Mouse (Mus musculus) limb, embryonic 12.5 days (tissue): ENCODE data around the gene Pitpnm3. TPM values are rescaled to one million over a fixed set of nuclear protein-coding genes. Genes with fewer than 3 reads are reported as not detected.

Experiments
- ATAC-seq: fragments of 200-750 bp; cut with Nextera tagmentation; 2 replicates; pipeline ENCODE4 v1.8.0; 2017; ENCODE audit warnings: low read depth, moderate TSS enrichment; ENCODE audit not compliant: insufficient number of reproducible peaks, insufficient read depth, low FRiP score, low TSS enrichment
- H3K27ac ChIP-seq: fragments of 300-500 bp; sonication (generic); 2 replicates; pipeline ENCODE4 v1.5.1; 2016; ENCODE audit warnings: mild to moderate bottlenecking, moderate library complexity
- H3K27me3 ChIP-seq: fragments of 300-500 bp; sonication (generic); 2 replicates; pipeline ENCODE4 v1.6.1; 2016; ENCODE audit warnings: mild to moderate bottlenecking, moderate library complexity
- H3K36me3 ChIP-seq: fragments of 300-500 bp; sonication (generic); 2 replicates; pipeline ENCODE4 v1.6.1; 2016; ENCODE audit warnings: mild to moderate bottlenecking, moderate library complexity
- H3K4me1 ChIP-seq: fragments of 300-500 bp; sonication (generic); replicated peaks from 2 replicates; pipeline ENCODE4 v1.6.1; 2016
- H3K4me2 ChIP-seq: fragments of 300-500 bp; sonication (generic); 2 replicates; pipeline ENCODE4 v1.6.1; 2016; ENCODE audit warnings: mild to moderate bottlenecking, moderate library complexity
- H3K4me3 ChIP-seq: fragments of 300-500 bp; sonication (generic); replicated peaks from 2 replicates; pipeline ENCODE4 v1.5.1; 2016; ENCODE audit warnings: mild to moderate bottlenecking
- H3K9ac ChIP-seq: fragments of 300-500 bp; sonication (generic); replicated peaks from 2 replicates; pipeline ENCODE4 v1.6.1; 2016; ENCODE audit warnings: mild to moderate bottlenecking, moderate library complexity
- H3K9me3 ChIP-seq: fragments of 300-500 bp; sonication (generic); 2 replicates; pipeline ENCODE4 v1.6.1; 2016; ENCODE audit warnings: mild to moderate bottlenecking, moderate library complexity
- WGBS: fragments of 180-500 bp; shearing (Covaris S2); methylation state at CpG from one replicate; pipeline ENCODE4 v1.1.7; 2016; 5-methylcytosine and 5-hydroxymethylcytosine counted together
- polyA plus RNA-seq: library from polyadenylated mRNA; unstranded; fragments of >200 nt; fragmentation: Nextera tagmentation; extraction: Ambion mirVana; gene quantifications from 2 replicates; pipeline ENCODE4 v1.2.1, GENCODE M21; 2016

Pitpnm3 gene
- polyA plus RNA-seq, 1 experiment from 2014 or later = 0.13 TPM

GRCm38 (mm10) chr11:72120354-72120753 is 15.2 kb downstream of the Pitpnm3 start:
- no peak overlapping the region for H3K4me3 ChIP-seq
- H3K9me3 ChIP-seq = no peaks in the 10 kb centered on the region
- no peak overlapping the region for H3K27ac ChIP-seq
- WGBS = 89% methylated on average over 6 of the region's 6 CpGs
- no peaks in the 10 kb centered on the region; the same call in 1 of the 2 replicates for H3K27me3 ChIP-seq
- H3K36me3 ChIP-seq = no peaks in the 10 kb centered on the region
- no peaks in the 10 kb centered on the region for H3K4me1 ChIP-seq
- H3K4me2 ChIP-seq = no peak overlapping the region
- H3K9ac ChIP-seq = no peak overlapping the region
- ATAC-seq = no peak

- no peak overlapping the region for H3K9ac ChIP-seq
- H3K27me3 ChIP-seq = no peaks in the 10 kb centered on the region; the same call in 1 of the 2 replicates
- no peak overlapping the region for H3K4me3 ChIP-seq
- no peaks in the 10 kb centered on the region for H3K4me1 ChIP-seq
- 84% methylated on average over 3 of the region's 3 CpGs for WGBS
- H3K36me3 ChIP-seq = no peaks in the 10 kb centered on the region
- no peaks in the 10 kb centered on the region for H3K9me3 ChIP-seq
- no peak overlapping the region for H3K4me2 ChIP-seq
- H3K27ac ChIP-seq = no peak overlapping the region
- no peak for ATAC-seq
Measured at GRCm38 (mm10) chr11:72118630-72119029, 16.9 kb downstream of the Pitpnm3 start.

GRCm38 (mm10) chr11:72113296-72113695 is 22.3 kb downstream of the Pitpnm3 start:
- ATAC-seq = no peak
- Histone ChIP-seq H3K27me3 (no peaks in the 10 kb centered on the region; the same call in 1 of the 2 replicates), H3K36me3 (no peaks in the 10 kb centered on the region), H3K4me1 (no peaks in the 10 kb centered on the region), H3K27ac (no peak overlapping the region), H3K4me2 (no peak overlapping the region), H3K9ac (no peak overlapping the region), H3K9me3 (no peaks in the 10 kb centered on the region), H3K4me3 (no peak overlapping the region)
- 52% methylated on average over 4 of the region's 4 CpGs for WGBS

GRCm38 (mm10) chr11:72110726-72111125 is 24.9 kb downstream of the Pitpnm3 start:
- Histone ChIP-seq H3K36me3 (no peaks in the 10 kb centered on the region), H3K4me3 (no peak overlapping the region), H3K27me3 (no peaks in the 10 kb centered on the region), H3K9ac (no peak overlapping the region), H3K4me1 (no peaks in the 10 kb centered on the region), H3K4me2 (no peak overlapping the region), H3K9me3 (0 out of 2 replicates have a peak, but pooled peaks cover 3% of the 10 kb centered on the region), H3K27ac (no peak overlapping the region)
- ATAC-seq = no peak
- 47% methylated on average over 3 of the region's 3 CpGs for WGBS

GRCm38 (mm10) chr11:72104223-72104622 is 31.4 kb downstream of the Pitpnm3 start:
- ATAC-seq = no peak
- Histone ChIP-seq H3K27me3 (no peaks in the 10 kb centered on the region), H3K27ac (no peak overlapping the region), H3K9ac (no peak overlapping the region), H3K4me3 (no peak overlapping the region), H3K36me3 (no peaks in the 10 kb centered on the region), H3K9me3 (0 out of 2 replicates have a peak, but pooled peaks cover 3% of the 10 kb centered on the region), H3K4me2 (no peak overlapping the region), H3K4me1 (no peaks in the 10 kb centered on the region)
- 69% methylated on average over 8 of the region's 8 CpGs for WGBS

- Histone ChIP-seq H3K27me3 (no peaks in the 10 kb centered on the region), H3K4me2 (no peak overlapping the region), H3K4me1 (no peaks in the 10 kb centered on the region), H3K27ac (no peak overlapping the region), H3K9ac (no peak overlapping the region), H3K9me3 (0 out of 2 replicates have a peak, but pooled peaks cover 3% of the 10 kb centered on the region), H3K36me3 (no peaks in the 10 kb centered on the region), H3K4me3 (no peak overlapping the region)
- no peak for ATAC-seq
- 77% methylated on average over 7 of the region's 7 CpGs for WGBS
Measured at GRCm38 (mm10) chr11:72103530-72103929, 32.0 kb downstream of the Pitpnm3 start.

- Histone ChIP-seq H3K4me1 (no peaks in the 10 kb centered on the region), H3K27ac (no peak overlapping the region), H3K9ac (no peak overlapping the region), H3K9me3 (no peaks in the 10 kb centered on the region), H3K4me3 (no peak overlapping the region), H3K4me2 (no peak overlapping the region), H3K27me3 (no peaks in the 10 kb centered on the region; the same call in 1 of the 2 replicates), H3K36me3 (no peaks in the 10 kb centered on the region)
- no peak for ATAC-seq
- 84% methylated on average over 4 of the region's 4 CpGs for WGBS
Measured at GRCm38 (mm10) chr11:72100996-72101395, 34.6 kb downstream of the Pitpnm3 start.

- no peak overlapping the region for H3K4me2 ChIP-seq
- no peaks in the 10 kb centered on the region; the same call in 1 of the 2 replicates for H3K27me3 ChIP-seq
- no peak overlapping the region for H3K27ac ChIP-seq
- no peak for ATAC-seq
- no peaks in the 10 kb centered on the region for H3K9me3 ChIP-seq
- H3K4me1 ChIP-seq = no peaks in the 10 kb centered on the region
- no peak overlapping the region for H3K4me3 ChIP-seq
- no peak overlapping the region for H3K9ac ChIP-seq
- WGBS = 79% methylated on average over 4 of the region's 4 CpGs
- no peaks in the 10 kb centered on the region for H3K36me3 ChIP-seq
Measured at GRCm38 (mm10) chr11:72099181-72099580, 36.4 kb downstream of the Pitpnm3 start.

- Histone ChIP-seq H3K36me3 (no peaks in the 10 kb centered on the region), H3K27ac (no peak overlapping the region), H3K27me3 (no peaks in the 10 kb centered on the region; the same call in 1 of the 2 replicates), H3K9ac (no peak overlapping the region), H3K4me1 (no peaks in the 10 kb centered on the region), H3K4me3 (no peak overlapping the region), H3K4me2 (no peak overlapping the region), H3K9me3 (no peaks in the 10 kb centered on the region)
- no peak for ATAC-seq
- WGBS = 82% methylated on average over 3 of the region's 3 CpGs
Measured at GRCm38 (mm10) chr11:72098027-72098426, 37.6 kb downstream of the Pitpnm3 start.

- H3K9ac ChIP-seq = no peak overlapping the region
- WGBS = 43% methylated on average over 3 of the region's 3 CpGs
- H3K4me2 ChIP-seq = no peak overlapping the region
- H3K36me3 ChIP-seq = no peaks in the 10 kb centered on the region
- no peak for ATAC-seq
- no peaks in the 10 kb centered on the region for H3K4me1 ChIP-seq
- no peaks in the 10 kb centered on the region; the same call in 1 of the 2 replicates for H3K27me3 ChIP-seq
- no peak overlapping the region for H3K27ac ChIP-seq
- H3K9me3 ChIP-seq = no peaks in the 10 kb centered on the region
- H3K4me3 ChIP-seq = no peak overlapping the region
Measured at GRCm38 (mm10) chr11:72095994-72096393, 39.6 kb downstream of the Pitpnm3 start.

- H3K4me3 ChIP-seq = no peak overlapping the region
- no peaks in the 10 kb centered on the region for H3K4me1 ChIP-seq
- H3K27me3 ChIP-seq = no peaks in the 10 kb centered on the region; the same call in 1 of the 2 replicates
- no peak for ATAC-seq
- WGBS = 88% methylated on average over 7 of the region's 7 CpGs
- no peak overlapping the region for H3K4me2 ChIP-seq
- H3K27ac ChIP-seq = no peak overlapping the region
- no peaks in the 10 kb centered on the region for H3K9me3 ChIP-seq
- no peak overlapping the region for H3K9ac ChIP-seq
- H3K36me3 ChIP-seq = no peaks in the 10 kb centered on the region
Measured at GRCm38 (mm10) chr11:72094442-72094841, 41.1 kb downstream of the Pitpnm3 start.

- H3K4me2 ChIP-seq = no peak overlapping the region
- H3K4me1 ChIP-seq = peaks cover under 1% of the 10 kb centered on the region; the same call in 1 of the 2 replicates
- no peaks in the 10 kb centered on the region for H3K36me3 ChIP-seq
- H3K9me3 ChIP-seq = no peaks in the 10 kb centered on the region
- no peaks in the 10 kb centered on the region; the same call in 1 of the 2 replicates for H3K27me3 ChIP-seq
- 67% methylated on average over 8 of the region's 8 CpGs for WGBS
- H3K9ac ChIP-seq = no peak overlapping the region
- no peak for ATAC-seq
- H3K4me3 ChIP-seq = no peak overlapping the region
- no peak overlapping the region for H3K27ac ChIP-seq
Measured at GRCm38 (mm10) chr11:72092390-72092789, 43.2 kb downstream of the Pitpnm3 start.
